14 mouse cellular contexts compared by ENCODE assay signal in genomic region chr2:33234848-33235247, GRCm38 (mm10). TPM values are rescaled to one million over a fixed set of nuclear protein-coding genes. Genes with fewer than 3 reads are reported as not detected.
DNase-seq lines count a peak whose midpoint lies in the region; ATAC-seq and TF ChIP-seq lines count a peak whose summit lies in the region.
"Had no signal": no experiment of that assay in that cellular context is flagged by ENCODE, and none has a peak within 500 bp of the region (broad histone marks: within the 10 kb centered on the region; RNA-seq: fewer than 3 reads in every experiment).

No protein-coding gene starts in this region.

- H3K4me2 ChIP-seq in forebrain, embryonic 14.5 days (ENCODE audit: low read length) = no peak overlapping the region
- H3K4me2 ChIP-seq in forebrain, postnatal 0 days (ENCODE audit: low read depth) = no peak overlapping the region
- H3K4me2 ChIP-seq: lung, embryonic 15.5 days had no signal

- 74% methylated on average over 4 of the region's 4 CpGs for WGBS in forebrain, embryonic 14.5 days
- 71% methylated on average over 4 of the region's 4 CpGs for WGBS in forebrain, postnatal 0 days

- DNase-seq in forebrain, embryonic 14.5 days (ENCODE audit: low spot score) = peak; percentile 17
- DNase-seq in forebrain, postnatal 0 days = no peak
- peak; percentile 43 for DNase-seq in layer of hippocampus, adult 11-12 months (ENCODE audit: low spot score)
- DNase-seq in layer of hippocampus, postnatal 25 days (ENCODE audit: extremely low spot score in 1 of 2, low spot score in 1 of 2) = no peak
- peak; percentile 36 for DNase-seq in 3T3-L1 (ENCODE audit: low read depth, low spot score)
- peak; percentile 71 for DNase-seq in cerebellum, adult 9-11 months
- DNase-seq in frontal cortex, postnatal 10 days (ENCODE audit: low spot score in 2 of 2) = no peak
- no peak for DNase-seq in embryo, embryonic 10.5 days (ENCODE audit: low spot score)
- DNase-seq: adrenal gland, adult 2 months; kidney, postnatal 36 days had no signal

- no peaks in the 10 kb centered on the region for H3K9me3 ChIP-seq in forebrain, embryonic 14.5 days (replicated peaks; ENCODE audit: control insufficient read depth, low read length)
- no peaks in the 10 kb centered on the region for H3K9me3 ChIP-seq in forebrain, postnatal 0 days (ENCODE audit: low read length)
- H3K9me3 ChIP-seq: limb, embryonic 10.5 days; lung, embryonic 15.5 days had no signal

- no peak for TF ChIP-seq CTCF in forebrain, postnatal 0 days (IDR thresholded peaks at IDR 0.05; ENCODE audit: low read depth)

- no peak overlapping the region for H3K27ac ChIP-seq in forebrain, embryonic 14.5 days (ENCODE audit: low read depth, low read length)
- no peak overlapping the region for H3K27ac ChIP-seq in forebrain, postnatal 0 days (ENCODE audit: low read depth, low read length)

- H3K36me3 ChIP-seq in forebrain, embryonic 14.5 days (ENCODE audit: control insufficient read depth, insufficient read depth, low read length) = 0 out of 2 replicates have a peak, but pooled peaks cover 13% of the 10 kb centered on the region
- H3K36me3 ChIP-seq in forebrain, postnatal 0 days (ENCODE audit: insufficient read depth) = no peaks in the 10 kb centered on the region; the same call in 1 of the 2 replicates
- H3K36me3 ChIP-seq: lung, embryonic 15.5 days had no signal

- no peak overlapping the region for H3K9ac ChIP-seq in forebrain, embryonic 14.5 days (ENCODE audit: low read length)
- no peak overlapping the region for H3K9ac ChIP-seq in forebrain, postnatal 0 days
- H3K9ac ChIP-seq: lung, embryonic 15.5 days had no signal

- ATAC-seq in forebrain, embryonic 14.5 days = no peak
- ATAC-seq in forebrain, postnatal 0 days = no peak
- ATAC-seq: inflammation-experienced regulatory T-cells, adult 6 months; midbrain, embryonic 16.5 days had no signal

- H3K4me1 ChIP-seq in forebrain, embryonic 14.5 days (ENCODE audit: control insufficient read depth, insufficient read depth, low read length) = 0 out of 2 replicates have a peak, but pooled peaks cover 2% of the 10 kb centered on the region
- peaks cover 5% of the 10 kb centered on the region; the same call in 1 of the 2 replicates for H3K4me1 ChIP-seq in forebrain, postnatal 0 days (ENCODE audit: insufficient read depth)

- H3K27me3 ChIP-seq in forebrain, embryonic 14.5 days (replicated peaks; ENCODE audit: control insufficient read depth, insufficient read depth, low read length) = no peaks in the 10 kb centered on the region
- H3K27me3 ChIP-seq in forebrain, postnatal 0 days (ENCODE audit: insufficient read depth, low read length) = no peaks in the 10 kb centered on the region
- H3K27me3 ChIP-seq: lung, embryonic 15.5 days had no signal

- no peak overlapping the region for H3K4me3 ChIP-seq in forebrain, embryonic 14.5 days (ENCODE audit: low read depth, low read length)
- no peak overlapping the region for H3K4me3 ChIP-seq in forebrain, postnatal 0 days (ENCODE audit: low read depth, low read length)
- H3K4me3 ChIP-seq: limb, embryonic 10.5 days; lung, embryonic 15.5 days had no signal

RNA-seq across cellular contexts. Expression of gene Angptl2, which starts 19.0 kb away (rescaled TPM):
- 8.0 and 12.0 TPM in 2 replicates for polyA plus RNA-seq in forebrain, embryonic 14.5 days (2014; fragmentation: Nextera tagmentation; extraction: Ambion mirVana)
- 7.9 and 17.5 TPM in 2 replicates for total RNA-seq in forebrain, postnatal 0 days (2014; rRNA removed)
- polyA plus RNA-seq in forebrain, postnatal 0 days (2015; fragmentation: Nextera tagmentation; extraction: Ambion mirVana) = 7.1 and 7.7 TPM in 2 replicates
- 1 to 10 TPM; 1.3 to 1.8 TPM for total RNA-seq in layer of hippocampus, postnatal 25 days (2021)

Comparison
In these comparisons a context has a peak if more than half of its experiments do, and no peak if none do; other contexts are left out.
1. DNase-seq: peak in forebrain, embryonic 14.5 days (single experiment), layer of hippocampus, adult 11-12 months (single experiment), 3T3-L1 (single experiment) and cerebellum, adult 9-11 months (single experiment); none in forebrain, postnatal 0 days (single experiment), layer of hippocampus, postnatal 25 days (0 of 2), frontal cortex, postnatal 10 days (0 of 2) and embryo, embryonic 10.5 days (single experiment).